Mouse (Mus musculus): ENCODE data around the gene Pmp22. TPM values are rescaled to one million over a fixed set of nuclear protein-coding genes. Genes with fewer than 3 reads are reported as not detected.

The Pmp22 gene
- 10 to 100 TPM; 55.9 to 63.6 TPM for total RNA-seq (2021)

DNA sequence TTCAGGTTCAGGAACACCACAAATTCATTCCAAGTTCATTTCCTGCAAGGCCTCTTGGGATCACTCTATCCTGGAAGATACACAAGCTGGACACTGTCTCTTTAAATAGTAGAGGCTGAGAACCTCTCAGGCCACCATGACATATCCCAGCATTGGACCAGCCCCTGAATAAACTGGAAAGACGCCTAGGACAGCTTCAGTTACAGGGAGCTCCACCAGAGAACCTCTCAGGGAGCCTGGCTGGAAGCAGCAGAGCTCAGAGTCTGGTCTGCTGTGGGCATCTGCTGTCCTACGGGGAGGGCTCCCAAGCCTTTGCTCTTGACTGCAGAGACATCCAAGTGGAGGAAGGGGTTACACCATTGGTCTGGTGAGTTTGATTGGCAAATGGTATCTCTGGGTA lies at the start of gene Pmp22:
Gene Pmp22, plus strand, starts transcription at position 199 of the 400 bp plus-strand sequence.
- DNase-seq (ENCODE audit: low spot score): no peak

DNA sequence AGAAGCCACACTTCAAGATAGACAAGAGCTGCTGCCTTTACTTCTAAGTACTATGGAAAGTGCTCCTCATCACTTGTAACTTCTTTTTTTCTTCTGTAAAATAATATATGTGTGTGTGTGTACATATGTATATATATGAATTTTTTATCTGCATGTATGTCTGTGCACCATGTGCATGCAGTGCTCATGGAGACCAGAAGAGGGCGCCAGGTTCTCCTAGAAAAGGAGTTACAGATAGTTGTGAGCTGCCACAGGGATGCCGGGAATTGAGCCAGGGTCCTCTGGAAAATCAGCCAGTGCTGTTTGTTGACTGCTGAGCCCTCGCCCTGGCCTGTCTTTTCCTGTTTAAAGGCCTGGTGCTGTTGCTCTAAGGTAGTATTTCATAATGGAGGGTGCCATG lies 44.2 kb upstream of the Pmp22 start:
- no peak for DNase-seq (ENCODE audit: low spot score)
- intact Hi-C loops (cut with DNase I): no loop called here

More for the DNA sequence above, at the start of gene Pmp22:
- intact Hi-C loops (cut with DNase I): no loop called here

DNA sequence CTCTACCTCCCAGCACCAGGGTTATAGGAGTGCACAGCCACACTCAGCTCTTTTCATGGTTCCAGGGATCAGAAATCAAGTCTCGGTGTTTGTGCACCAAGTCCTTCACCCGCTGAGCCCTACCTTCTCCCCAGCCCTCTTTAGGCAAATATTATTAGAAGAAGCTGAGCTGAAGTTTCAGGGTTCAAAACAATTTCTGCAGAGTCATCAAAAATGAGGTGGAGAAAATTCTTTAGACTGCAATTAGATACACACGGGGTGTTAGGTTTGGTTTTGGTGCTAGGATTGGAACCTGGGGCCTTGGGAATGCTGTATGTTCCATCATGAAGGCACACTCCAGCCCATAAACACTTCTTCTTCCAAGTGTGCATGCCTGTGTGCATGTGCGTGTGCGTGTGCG lies 40.1 kb upstream of the Pmp22 start:
- no peak for DNase-seq (ENCODE audit: low spot score)
- intact Hi-C loops (cut with DNase I): no loop called here

DNA sequence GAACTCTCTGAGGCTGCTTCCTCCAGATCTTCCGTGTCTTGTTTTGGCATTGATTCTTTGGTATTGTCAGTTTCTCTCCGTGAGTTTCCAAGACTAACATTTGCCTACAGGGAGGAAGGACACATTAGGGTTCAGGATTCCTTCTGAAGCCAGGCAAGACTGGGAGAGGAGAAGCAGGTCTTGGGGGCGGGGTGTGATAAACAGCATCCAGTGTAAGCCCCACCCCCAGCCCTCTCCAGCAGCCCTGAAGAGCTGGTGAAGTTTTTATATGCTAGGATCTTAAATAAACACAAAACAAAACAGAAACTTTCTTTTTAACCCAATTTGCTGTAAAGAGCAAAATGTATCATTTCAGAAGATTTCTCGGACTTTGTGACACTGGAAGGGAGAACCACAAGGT lies 38.6 kb upstream of the Pmp22 start:
- intact Hi-C loops (cut with DNase I): no loop called here
- DNase-seq (ENCODE audit: low spot score): no peak

DNA sequence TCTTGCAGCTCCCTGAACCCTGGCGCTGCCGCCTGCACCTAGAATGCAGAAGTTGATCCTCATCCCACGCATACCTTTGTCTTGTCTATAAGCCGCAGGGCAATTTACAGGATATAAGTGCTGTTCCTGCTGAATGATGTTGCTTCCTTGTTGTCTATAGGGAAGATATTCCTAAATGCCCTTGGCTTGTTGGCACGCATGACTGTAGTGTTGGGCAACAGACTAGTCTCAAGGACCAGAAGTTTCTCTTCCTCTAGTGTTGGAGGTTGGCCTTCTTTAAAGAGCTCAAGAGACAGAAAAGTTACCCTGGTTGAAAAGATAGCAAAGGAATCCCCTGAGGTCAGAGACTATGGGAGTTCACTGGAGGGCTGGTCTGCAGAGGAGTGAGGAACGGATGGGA lies 37.8 kb upstream of the Pmp22 start:
- intact Hi-C loops (cut with DNase I): no loop called here
- no peak for DNase-seq (ENCODE audit: low spot score)

DNA sequence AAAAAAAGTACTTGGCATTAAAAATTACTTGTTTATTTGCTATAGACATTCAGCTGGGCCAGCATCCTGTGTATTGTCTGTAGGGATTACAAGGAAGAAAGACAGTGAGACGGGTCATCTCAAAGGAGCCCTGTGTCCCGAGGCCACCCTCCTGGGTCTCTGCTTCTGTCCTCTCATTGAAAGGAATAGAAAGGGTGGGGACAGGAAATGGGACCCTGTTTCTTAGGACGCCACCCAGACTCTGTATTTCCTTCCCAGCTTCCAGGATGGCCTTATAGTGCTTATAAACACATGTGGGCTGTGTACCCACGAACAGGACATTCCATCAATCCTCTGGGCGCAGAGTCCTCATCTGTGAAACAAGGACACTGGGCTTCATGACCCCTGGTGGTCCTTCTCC lies 36.5 kb upstream of the Pmp22 start:
- intact Hi-C loops (cut with DNase I): no loop called here

DNA sequence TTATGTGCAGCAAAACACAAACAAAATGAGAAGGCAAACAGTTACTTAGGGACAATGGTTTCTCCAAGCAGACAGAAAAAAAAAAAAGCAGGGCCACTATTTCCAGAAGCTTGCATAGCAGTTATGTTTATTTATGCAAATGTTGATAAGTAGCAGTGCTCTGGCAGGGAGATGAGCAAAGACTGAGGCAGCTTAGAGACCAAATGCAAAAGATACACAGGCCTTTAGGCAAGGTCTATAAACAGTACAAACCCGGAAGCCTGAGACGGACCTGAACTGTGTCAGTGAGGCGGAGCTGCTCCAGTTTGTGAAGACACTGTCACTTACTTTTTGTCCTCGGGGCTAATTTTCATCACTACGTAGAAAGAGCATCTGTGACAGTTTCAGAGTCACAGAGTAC lies 35.2 kb upstream of the Pmp22 start:
- no peak for DNase-seq (ENCODE audit: low spot score)
- intact Hi-C loops (cut with DNase I): no loop called here

More for the DNA sequence above, 36.5 kb upstream of the Pmp22 start:
- no peak for DNase-seq (ENCODE audit: low spot score)

DNA sequence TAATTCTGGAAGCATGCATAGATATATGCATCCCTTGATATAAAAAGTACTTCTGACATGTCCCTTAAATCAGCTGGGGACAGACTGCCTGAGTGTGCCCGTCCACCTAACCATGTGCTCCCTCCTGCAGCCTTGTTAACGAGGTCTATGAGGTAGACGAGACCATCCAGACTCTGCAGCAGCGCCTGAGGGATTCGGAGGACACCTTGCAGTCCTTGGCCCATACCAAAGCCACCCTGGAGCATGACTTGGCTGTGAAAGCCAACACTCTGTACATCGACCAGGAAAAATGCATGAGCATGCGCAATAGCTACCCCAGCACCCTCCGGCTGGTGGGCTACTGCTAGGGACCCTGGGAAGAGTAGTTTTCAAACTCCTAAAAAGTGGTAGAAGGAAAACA lies 34.3 kb upstream of the Pmp22 start:
- no peak for DNase-seq (ENCODE audit: low spot score)
- intact Hi-C loops (cut with DNase I): no loop called here

DNA sequence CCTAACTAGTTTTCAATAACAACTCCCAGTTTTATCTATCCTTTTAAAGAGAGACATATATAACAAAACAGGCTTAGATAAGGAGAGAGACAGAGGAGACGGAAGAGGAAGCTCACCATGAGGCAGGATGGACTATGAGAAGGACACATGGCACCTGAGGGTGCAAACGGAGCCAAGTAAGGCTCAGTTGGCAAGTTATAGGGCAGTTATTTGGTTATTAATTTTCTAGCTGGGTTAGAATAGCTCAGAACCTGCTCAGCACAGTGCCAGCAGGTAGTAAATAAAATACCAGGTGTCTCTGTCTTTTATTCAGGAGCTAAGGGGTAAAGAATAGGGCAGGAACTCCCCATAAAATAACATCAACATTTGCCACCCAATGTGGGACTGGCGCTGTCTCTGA lies 30.8 kb upstream of the Pmp22 start:
- intact Hi-C loops (cut with DNase I): no loop called here
- no peak for DNase-seq (ENCODE audit: low spot score)

DNA sequence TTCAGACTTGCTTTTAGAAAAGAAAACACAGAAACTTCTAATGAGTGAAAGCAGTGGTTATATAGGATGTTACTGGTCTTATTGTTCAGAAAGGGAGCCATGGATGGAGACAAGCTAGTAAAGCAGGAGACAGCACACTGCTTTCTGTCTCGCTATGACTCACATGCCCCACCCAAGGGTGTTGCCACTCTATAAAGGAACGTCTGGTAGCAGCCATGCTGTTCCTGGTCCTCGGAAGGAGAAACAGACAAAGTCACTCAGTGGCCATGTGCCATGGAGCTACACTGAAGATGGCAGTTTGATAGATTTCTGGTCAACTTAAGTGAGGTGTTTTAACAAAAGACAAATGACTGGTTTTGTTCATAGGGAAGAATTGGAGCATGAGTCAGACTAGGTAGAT lies 29.4 kb upstream of the Pmp22 start:
- intact Hi-C loops (cut with DNase I): no loop called here
- DNase-seq (ENCODE audit: low spot score): no peak

DNA sequence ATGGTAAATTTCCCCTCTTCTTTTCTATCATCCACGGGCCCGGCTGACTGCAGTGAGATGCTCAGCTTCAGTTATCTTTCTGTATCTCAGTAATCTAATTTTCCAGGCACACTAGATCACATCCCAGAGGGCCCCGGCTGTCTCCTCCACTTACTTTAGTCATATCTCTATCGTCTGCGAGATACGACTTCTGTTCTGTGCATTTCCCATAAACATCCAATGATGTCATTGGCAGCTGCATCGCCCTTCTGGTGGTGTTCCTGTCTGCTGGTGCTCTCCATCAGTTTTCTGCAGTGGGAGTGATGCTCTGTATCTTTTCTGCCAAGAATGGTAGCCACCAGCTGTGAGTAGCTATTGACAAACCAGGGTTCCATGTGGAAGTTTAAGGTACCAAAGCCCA lies 25.5 kb upstream of the Pmp22 start:
- no peak for DNase-seq (ENCODE audit: low spot score)
- intact Hi-C loops (cut with DNase I): no loop called here

DNA sequence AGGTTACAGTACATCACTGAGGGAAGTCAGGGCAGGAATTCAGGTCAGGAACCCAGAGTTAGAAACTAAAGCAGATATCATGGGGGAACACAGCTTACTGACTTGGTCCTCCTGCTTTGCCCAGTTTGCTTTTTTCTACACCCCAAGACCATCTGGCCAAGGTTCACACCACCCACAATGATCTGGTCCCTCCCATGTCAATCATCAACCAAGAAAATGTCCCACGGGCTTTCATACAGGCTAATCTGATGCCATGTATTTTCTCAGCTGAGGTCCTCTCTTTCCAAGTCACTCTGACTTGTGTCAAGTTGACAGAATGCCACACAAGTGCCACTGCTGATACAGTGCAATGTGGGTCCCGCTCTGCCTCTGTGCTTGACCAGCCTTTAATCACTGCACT lies 24.8 kb upstream of the Pmp22 start:
- intact Hi-C loops (cut with DNase I): no loop called here

DNA sequence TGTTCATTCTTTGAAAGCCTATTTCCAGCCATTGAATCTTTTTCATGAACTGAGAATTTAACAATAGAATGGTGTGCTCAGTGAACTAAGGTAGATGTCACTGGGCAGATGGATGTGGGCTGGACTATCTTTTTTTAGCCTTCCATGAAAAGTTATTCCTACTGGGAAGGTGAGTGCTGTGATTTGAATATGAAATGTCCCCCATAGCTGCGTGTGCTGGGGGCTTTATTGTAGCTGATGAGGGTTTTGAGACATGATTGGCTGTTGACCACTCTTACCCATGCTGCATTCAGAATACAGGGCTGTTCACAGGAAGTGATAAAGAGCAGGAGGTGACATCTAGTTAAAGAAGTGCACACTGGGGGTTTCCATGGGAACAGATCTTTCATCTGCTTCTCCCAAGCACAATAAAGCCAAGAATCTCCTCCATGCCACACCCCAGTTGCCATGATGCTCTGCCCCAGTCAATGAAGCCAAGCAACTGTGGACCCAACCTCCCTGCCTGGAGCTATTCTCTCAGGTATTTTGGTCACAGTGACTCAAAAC lies 19.5 kb upstream of the Pmp22 start:
- intact Hi-C loops (cut with DNase I): no loop called here
- DNase-seq (ENCODE audit: low spot score): no peak

More for the DNA sequence above, 24.8 kb upstream of the Pmp22 start:
- no peak for DNase-seq (ENCODE audit: low spot score)

DNA sequence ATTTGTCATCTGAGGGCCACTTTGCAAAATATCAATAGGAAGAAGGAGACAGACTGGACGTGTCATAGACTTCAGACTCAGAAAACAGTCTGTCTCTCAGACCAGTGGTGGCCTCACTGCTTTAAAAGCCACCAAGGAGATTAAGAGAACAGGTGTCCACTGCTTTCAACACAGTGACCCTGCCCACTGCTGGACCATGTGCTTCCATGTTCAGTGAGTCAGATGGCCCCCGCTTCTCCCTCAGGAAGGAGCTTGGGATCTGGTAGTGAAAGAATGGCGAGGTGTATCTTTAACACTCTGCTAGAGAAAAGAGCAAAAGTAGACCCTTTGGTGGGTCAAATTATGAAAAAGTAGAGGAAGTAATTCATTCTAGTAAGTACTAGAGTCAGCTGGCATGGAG lies 18.5 kb upstream of the Pmp22 start:
- DNase-seq (ENCODE audit: low spot score): no peak
- intact Hi-C loops (cut with DNase I): no loop called here

DNA sequence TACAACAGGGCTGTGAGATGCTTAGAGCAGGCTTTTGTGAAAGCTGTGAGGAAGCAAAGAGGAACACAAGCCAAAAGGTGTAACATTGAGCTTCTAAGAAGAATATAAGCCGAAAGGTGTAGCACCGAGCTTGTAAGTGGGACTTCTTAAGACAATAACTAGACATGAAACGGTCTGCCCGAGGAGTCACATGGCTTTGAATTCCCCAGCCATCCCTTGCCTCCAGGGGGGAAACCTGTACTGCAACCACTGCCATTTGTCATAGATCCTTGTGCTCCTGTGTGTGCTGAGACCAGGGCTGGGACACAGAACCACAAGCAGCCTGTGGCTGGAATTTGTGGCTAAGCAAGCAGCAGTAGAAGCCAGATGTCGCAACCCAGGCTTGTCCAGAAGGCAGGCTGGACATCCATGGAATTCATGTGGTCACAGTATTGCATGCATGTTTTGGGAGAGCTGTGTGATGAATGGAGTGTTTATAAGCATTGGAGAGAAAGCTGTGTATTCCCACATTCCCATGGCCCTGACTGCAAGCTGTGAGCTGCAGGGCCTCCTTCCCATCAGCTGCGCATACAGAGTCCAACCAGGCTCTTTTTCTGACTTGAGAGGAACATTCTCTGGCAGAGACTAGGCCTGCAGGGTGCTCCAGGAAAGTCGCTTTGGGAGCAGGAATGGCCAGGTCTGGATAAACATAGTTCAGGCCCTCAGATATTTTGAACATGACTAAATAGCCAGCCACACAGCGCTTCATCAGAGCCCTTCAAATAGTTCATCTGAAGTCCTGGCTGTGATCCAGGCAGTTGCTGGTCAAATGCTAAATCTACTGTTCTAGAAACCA lies 13.8 kb upstream of the Pmp22 start:
- intact Hi-C loops (cut with DNase I): no loop called here
- DNase-seq (ENCODE audit: low spot score): peak; percentile 55

DNA sequence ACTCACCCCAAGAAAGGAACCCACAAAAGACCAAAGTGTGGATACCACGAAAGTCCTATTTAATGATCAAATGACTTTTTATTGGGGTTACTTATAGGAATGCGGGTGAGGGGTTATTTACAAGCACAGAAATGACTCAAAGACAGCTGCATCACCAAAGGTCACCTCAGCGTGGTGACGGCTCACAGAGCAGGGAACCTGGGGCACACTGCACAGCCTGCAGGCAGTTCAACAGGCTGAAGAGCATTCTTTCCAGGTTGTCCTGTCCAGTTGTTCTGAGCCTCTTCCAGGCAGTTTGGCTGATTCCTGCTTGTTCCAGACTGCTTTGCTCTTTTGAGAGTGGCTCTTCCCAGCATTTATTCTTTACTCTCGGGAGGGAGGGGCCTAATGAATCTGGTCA lies 12.1 kb upstream of the Pmp22 start:
- intact Hi-C loops (cut with DNase I): no loop called here
- no peak for DNase-seq (ENCODE audit: low spot score)

DNA sequence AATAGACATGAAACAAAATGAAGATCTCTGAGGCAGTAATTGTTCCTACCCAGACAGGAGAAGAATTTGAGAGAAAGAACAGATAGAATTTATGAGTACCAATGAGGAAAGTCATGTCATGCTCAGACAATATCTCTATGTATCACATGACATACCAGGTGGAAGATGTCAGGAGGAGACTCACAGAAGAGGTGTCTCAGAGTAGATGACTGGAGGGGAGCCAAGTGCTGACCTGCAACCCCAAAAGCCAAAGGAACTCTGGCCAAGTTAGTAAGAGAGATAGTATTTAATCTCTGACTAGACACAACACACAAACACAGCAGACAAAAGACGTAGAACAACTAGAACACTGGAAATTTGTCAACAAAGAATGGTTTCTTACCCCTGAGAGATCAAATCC lies 11.5 kb upstream of the Pmp22 start:
- intact Hi-C loops (cut with DNase I): no loop called here

DNA sequence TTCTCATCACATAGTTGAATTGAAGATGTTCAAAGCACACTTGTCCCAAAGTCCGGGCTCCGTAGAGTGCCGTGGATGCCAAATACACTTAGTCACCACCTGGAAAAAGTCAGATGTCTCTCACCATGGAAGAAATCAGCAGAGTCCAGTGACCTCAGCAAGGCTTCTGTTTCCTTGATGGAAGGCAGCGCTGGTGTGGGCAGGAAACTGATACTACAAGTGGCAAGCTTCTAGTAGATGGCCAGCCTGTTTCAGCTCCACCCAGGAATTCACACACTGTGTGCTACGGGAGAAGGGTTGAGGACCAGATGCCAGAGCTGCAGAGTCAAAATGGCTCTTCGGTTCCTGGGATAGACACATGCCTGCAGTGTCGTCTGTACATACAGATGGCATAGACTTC lies 9.0 kb upstream of the Pmp22 start:
- no peak for DNase-seq (ENCODE audit: low spot score)
- intact Hi-C loops (cut with DNase I): no loop called here

More for the DNA sequence above, 11.5 kb upstream of the Pmp22 start:
- DNase-seq (ENCODE audit: low spot score): no peak

DNA sequence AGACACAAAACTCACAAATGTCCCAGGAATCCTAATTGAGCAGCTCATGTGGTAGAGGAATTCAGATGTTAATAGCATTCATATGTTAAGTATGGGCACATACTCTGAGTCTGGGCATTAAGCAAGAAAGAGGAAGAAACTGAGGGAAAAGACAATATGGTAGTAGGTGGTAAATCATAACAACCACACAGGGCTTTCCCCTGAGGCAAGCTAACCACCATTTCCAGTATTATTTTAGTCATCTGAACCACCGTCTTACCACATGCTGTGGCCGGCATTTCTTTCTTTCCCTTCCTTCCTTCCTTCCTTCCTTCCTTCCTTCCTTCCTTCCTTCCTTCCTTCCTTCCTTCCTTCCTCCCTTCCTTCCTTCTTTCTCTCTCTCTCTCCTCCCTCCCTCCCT lies 6.5 kb upstream of the Pmp22 start:
- no peak for DNase-seq (ENCODE audit: low spot score)
- intact Hi-C loops (cut with DNase I): no loop called here

DNA sequence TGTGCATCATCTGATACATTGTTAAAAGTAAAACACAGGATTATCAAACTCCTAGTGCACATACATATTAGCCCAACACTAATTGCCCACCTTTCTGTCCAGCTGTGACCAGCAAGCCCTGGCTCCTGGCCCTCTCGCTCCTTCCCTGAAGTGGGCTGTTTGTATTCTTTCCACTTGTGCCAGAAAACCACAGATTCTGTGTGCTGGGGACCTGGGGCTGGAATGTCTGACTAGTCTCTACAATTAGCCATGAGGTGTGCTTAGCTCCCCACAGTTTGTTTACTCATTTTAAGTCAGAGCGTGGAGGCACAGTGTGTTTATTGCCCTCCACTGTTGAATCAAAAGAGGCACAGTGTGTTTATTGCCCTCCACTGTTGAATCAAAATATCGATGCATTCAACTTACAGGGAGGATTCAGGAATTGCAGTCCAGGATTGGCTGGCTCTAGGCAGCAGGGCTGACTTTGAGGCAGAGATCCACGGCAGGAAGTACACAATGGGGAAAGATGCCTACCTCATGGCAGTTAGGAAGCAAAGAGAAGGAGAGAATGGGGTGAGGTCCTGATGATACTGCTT lies 5.9 kb upstream of the Pmp22 start:
- intact Hi-C loops (cut with DNase I): no loop called here

DNA sequence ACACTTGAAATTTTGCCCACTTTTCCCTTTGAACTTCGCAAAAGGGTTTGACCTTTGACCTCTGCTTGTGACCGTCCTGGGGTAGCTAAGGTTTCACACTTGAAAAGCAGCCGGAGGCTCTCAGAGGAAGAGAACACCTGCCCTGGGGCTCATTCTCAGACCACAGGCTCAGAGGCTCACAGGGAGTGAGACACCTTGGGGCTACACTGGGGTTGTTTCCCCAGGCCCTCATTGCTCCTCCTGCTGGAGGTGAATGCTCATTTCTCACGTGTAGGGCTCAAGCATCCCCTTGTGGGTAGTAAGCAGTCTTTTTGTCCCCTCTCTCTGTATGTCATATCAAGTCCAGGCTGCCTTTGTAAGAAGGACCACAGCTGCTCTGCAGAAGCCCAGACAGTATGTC lies 4.5 kb upstream of the Pmp22 start:
- DNase-seq (ENCODE audit: low spot score): no peak
- intact Hi-C loops (cut with DNase I): no loop called here

More for the DNA sequence above, 5.9 kb upstream of the Pmp22 start:
- DNase-seq (ENCODE audit: low spot score): no peak
